Mouse (Mus musculus) right cerebral cortex, postnatal 4 days (tissue): ENCODE data around the gene Ugt1a6a.
"Not testable (repeated sequence)": the region's sequence is repeated elsewhere in the genome, so short reads cannot be mapped to it uniquely, and the experiment has no call there.

Experiments
- DNase-seq: peaks from one replicate; pipeline ENCODE4 v3.0.0-alpha.2; 2022

The Ugt1a6a gene

DNA sequence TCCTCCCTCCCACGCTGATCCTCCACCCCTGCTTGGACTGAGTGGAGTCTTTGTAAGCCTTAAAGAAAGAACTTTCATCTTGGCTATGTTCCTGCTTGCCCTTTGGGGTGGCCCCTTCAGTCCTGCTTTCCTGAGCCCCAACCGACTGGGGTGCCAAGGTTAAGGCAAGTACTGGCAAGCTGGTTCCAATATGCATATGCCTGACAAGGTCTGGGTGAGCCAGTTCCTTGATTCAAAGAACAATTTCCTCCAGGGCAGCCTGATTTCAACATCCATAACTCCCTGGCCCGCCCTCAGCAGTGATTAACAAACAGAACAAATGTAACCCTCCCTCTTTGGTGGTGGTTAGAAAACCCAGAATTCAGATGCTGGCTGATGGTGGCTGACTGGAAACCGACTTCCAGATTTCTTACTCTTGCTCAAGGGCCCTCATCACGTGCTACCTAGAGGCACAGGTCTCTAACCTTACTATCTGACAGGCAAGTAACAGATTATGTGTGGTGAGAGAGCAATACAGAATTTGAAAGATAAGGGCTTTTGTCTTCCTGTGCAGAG, at the start of gene Ugt1a6a:
TSS of gene Ugt1a6a (plus strand) at position 353 of the 555 bp plus-strand sequence.
- DNase-seq, result not testable (repeated sequence)

- no peak for DNase-seq
These were observed 48.5 kb upstream of the Ugt1a6a start for GRCm38 (mm10) chr1:88086125-88086524.

GRCm38 (mm10) chr1:88087513-88087912, 47.1 kb upstream of the Ugt1a6a start, which contains the start of gene Ugt1a8:
TSS of gene Ugt1a8 (plus strand) at chr1:88087813.
- no peak for DNase-seq

- no peak for DNase-seq
These were observed 42.3 kb upstream of the Ugt1a6a start for GRCm38 (mm10) chr1:88092341-88092740.

GRCm38 (mm10) chr1:88094270-88094676, 40.3 kb upstream of the Ugt1a6a start:
- DNase-seq, result not testable (repeated sequence)

- no peak for DNase-seq
These were observed 39.6 kb upstream of the Ugt1a6a start, which contains the start of gene Ugt1a7c for GRCm38 (mm10) chr1:88094941-88095492. TSS of gene Ugt1a7c (plus strand) at chr1:88095062.

- DNase-seq, result not testable (repeated sequence)
These were observed 36.1 kb upstream of the Ugt1a6a start for GRCm38 (mm10) chr1:88098546-88098945.

GRCm38 (mm10) chr1:88099691-88100090, 34.9 kb upstream of the Ugt1a6a start:
- not testable (repeated sequence) for DNase-seq

- DNase-seq, result not testable (repeated sequence)
These were observed 31.6 kb upstream of the Ugt1a6a start, which contains the start of gene Ugt1a6b for GRCm38 (mm10) chr1:88103019-88103418. TSS of gene Ugt1a6b (plus strand) at chr1:88103252.

DNA sequence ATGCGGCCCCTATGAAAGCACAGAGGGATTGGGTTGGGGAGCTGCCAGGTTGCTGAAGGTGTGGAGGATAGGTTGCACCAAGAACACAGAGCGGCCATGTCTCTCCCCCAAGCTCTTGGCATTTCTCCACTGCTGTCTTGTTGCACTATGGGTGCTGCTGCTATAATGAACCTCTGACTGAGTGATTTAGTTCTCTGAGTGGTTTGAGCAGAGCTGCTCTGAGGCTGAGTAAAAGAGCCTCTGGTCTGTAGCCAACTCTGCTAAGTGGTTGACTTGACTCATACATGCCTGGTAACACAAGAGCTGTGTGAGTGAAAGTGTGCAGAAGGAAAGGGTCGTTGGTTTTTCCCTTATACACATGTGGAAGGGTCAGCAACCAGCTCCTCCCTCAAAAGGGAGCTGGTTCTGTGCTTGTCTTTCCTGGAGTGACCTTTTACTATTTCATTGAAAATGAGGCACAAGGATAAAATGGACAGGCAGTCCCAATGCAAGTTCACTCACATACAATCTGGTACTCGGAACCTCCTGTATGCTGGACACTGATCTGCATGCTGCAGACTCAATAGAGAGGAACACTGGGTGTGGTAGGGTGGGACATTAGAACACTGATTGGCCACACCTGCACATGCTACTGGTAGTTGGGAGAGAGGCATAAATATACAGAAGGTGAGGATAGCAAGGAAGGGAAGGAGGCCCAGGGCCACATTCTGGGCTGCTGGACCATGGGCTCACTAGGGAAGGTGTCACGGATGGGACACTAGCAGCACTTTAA, 30.7 kb upstream of the Ugt1a6a start:
- not testable (repeated sequence) for DNase-seq

DNA sequence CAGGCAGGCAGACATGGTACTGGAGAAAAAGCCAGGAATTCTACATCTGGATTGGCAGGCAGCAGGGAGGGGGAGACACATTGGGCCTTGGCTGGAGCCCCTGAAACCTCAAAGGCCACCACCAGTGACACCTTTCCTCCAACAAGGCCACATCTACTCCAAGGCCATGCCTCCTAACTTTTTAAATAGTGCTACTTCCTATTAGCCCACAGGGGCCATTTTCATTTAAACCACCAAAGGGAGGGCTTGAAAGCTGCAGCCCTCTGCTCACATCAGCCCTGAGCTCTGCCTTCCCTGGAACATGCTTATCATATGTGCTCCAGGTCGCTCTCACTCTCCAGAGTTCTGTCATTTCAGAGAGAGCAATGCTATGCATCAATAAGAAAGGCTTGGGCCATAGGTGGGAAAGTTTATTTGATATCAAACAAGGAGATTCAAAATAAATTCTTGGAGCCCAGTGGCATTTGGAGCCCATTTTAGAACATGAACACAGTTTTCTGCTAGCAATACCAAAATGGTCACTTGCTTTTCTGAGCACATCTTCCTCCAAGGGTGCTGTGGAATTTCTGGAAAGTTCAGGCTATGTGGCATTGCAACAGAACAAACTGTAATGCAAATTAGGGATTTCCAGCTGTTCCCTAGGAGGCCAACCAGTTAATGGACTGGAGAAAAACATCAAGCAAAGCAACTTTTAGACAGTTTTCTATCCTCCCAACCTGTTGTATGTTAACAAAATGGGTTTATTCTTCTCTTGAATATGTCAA, 29.8 kb upstream of the Ugt1a6a start:
- no peak for DNase-seq

DNA sequence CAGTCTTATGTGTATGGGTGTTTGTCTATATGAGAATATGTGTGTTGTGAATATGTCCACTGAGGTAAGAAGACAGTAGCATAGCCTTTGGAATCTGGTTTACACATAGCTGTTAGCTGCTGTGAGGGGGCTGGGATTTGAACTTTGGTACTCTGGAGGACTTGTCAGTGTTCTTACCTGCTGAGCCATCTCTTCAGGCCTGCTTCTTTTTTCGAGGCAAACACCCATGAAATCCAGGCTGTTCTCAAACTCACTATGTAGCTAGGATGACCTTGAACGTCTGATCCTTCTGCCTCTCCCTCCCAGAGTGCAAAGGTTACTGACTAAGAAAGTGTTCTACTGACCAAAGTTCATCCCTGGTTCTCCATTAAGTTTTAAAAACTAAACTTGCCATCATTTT, 29.0 kb upstream of the Ugt1a6a start:
- DNase-seq, result no peak

DNA sequence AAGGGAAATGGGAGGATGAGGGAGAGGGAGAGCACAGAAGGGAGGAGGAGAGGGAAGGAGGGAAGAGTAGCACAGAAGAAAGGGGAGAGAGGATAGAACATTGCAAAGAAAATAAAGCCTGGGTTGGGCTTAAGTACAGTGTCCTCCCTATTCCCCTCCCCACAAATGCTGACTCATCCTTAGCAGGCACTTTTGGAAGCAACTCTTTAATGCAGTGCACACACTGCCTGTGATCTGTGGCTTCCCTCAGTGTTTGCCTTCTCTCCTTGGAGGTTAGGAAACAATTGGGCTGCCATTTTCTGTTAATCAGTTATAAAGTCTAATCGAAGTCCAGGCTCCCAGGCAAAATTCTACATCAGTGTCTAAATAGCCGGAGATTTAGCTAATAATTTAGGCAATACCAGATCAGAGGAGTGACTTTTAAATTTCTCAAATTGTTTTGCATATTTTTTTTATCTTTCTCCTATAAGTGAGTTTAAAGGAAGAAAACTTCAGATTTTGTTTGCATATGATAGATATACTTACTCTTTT, 25.5 kb upstream of the Ugt1a6a start:
- DNase-seq, result not testable (repeated sequence)

- DNase-seq, result not testable (repeated sequence)
These were observed 25.0 kb upstream of the Ugt1a6a start for GRCm38 (mm10) chr1:88109604-88110003.

DNA sequence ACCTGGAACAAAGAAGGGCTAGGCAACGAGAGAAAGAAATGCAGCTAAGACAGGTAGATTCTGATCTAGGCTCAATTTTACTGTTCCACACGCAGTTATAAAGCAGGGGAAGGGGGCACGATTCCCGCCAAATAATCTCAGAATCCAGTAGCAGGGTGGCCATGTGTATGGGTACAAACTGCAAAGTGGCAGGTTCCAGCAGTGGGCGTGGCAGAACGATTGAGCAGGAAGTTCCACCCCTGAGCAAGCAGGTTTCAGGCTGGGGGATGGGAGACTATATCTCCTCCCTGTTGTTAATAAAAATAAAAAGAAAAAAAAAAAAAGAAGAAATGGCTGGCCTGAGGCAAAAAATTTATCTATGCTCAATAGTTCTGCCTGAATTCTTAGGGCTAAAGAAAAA, 21.8 kb upstream of the Ugt1a6a start:
- not testable (repeated sequence) for DNase-seq

DNA sequence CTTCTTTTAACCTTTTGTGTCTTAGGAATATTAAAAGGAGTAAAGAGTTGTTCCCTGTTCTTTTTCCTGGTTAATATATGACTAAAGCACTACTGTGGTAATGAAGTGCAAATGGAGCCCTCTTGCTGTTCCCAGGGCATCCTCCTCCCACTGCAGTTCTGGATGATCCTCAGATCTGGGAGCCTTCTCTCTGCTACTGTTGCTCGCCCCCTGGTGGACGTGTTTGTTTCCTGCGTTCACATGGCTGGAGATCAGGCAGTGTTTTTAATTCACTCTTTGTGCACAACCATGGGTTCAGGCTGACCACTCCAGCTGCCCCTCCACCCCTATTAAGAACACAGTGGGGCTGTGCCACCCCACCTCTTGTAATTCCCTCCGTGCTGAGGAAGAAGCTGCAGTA, 14.1 kb upstream of the Ugt1a6a start:
- not testable (repeated sequence) for DNase-seq

DNA sequence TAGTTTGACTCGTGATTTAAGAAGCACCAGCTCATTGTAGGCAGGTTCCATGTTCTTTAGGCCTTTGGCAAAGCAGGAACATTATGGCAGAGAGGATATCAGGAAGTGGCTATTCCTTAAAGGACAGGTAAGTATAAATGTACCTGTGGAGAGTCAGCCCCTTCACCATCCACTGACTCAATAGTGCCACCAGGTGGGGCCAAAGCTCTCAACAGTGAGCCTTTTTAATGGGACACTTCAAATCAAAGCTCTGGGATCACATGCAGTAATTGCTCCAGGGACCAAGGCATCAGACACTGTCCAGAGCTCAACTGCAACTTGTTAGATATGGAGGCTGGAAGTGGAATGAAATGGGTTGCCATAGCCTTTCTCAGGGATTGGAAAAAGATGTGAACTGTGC, 13.1 kb upstream of the Ugt1a6a start:
- not testable (repeated sequence) for DNase-seq

DNA sequence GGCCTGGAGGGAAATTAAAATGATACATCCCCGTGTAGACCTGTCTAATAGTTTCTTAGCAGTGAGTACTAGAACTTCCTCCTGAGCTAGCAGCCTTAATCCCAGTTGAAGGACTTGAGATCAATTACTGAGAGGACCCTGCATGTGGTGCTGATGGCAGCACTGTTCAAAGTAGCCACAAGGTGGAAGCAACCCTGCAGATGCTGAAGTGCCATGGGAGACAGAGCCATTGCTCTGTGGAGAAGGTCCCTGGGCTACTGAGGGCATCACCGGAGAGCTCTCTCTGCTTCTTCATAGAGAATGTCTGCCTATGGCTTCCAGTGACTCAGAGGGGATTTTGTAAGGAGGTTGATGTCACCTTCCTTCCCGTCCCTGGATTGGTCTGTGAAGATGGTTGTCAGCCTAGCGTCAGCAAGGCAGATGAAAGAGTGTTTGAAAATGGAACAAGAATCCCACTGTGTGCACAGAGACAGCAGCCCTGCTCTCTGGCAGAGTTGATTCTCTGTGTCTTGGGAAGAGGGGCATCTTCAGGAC, 8.7 kb upstream of the Ugt1a6a start:
- not testable (repeated sequence) for DNase-seq

- not testable (repeated sequence) for DNase-seq
These were observed 5.5 kb upstream of the Ugt1a6a start for GRCm38 (mm10) chr1:88129091-88129490.

DNA sequence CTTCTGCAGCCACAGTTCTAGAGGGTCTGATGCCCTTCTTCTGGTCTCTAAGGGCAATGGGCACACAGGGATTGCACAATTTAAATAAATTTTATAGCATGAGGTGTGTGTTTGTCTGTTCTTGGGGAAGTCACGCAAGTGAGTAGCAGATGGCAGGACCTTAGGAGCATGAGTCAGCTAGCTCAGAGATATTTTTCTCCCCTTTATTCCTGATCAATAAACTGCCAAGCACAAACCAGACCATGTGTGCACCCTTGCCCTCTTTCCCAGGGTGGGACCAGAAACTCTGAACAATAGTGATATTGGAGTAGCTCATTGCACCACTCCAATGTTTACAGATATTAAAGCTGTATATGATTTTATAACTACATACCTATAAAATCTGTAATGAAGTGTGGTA, 4.4 kb upstream of the Ugt1a6a start:
- not testable (repeated sequence) for DNase-seq

GRCm38 (mm10) chr1:88133908-88134456, 627 bp upstream of the Ugt1a6a start:
- no peak for DNase-seq
